In the genomic region with DNA sequence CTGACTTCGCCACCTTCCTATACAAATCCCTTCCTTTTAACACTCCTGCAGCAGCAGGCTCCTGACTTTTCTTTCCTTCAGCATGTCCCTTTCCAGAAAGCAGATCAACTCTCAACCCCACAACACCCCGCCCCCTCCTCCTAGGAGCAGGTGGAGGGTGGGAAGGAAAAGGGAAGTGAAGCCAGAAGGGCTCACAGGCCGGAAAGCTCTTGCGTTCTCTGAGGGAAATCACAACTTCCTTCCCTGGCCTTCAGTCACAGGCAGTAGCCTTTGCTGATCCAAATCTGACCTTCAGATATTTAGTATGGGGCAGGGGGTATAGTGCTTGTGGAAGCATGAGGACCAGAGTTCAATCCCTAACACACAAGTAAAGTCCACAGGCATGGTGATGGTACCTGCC, we compare ENCODE assay signal across 10 mouse cellular contexts. TPM values are rescaled to one million over a fixed set of nuclear protein-coding genes. Genes with fewer than 3 reads are reported as not detected.
DNase-seq lines count a peak whose midpoint lies in the region; ATAC-seq and TF ChIP-seq lines count a peak whose summit lies in the region.
"Had no signal": no experiment of that assay in that cellular context is flagged by ENCODE, and none has a peak within 500 bp of the region (broad histone marks: within the 10 kb centered on the region; RNA-seq: fewer than 3 reads in every experiment).

No protein-coding gene starts in this region.

- H3K27me3 ChIP-seq in forebrain, embryonic 11.5 days (ENCODE audit: control insufficient read depth, insufficient read depth, low read length), result peaks cover 8% of the 10 kb centered on the region; the same call in 1 of the 2 replicates
- H3K27me3 ChIP-seq in forebrain, postnatal 0 days (ENCODE audit: insufficient read depth, low read length), result no peaks in the 10 kb centered on the region
- H3K27me3 ChIP-seq in lung, postnatal 0 days (replicated peaks; ENCODE audit: insufficient read depth, low read length), result no peaks in the 10 kb centered on the region
- no peaks in the 10 kb centered on the region for H3K27me3 ChIP-seq in heart, embryonic 13.5 days (replicated peaks)
- H3K27me3 ChIP-seq in midbrain, embryonic 16.5 days (ENCODE audit: control insufficient read depth, insufficient read depth, low read depth, low read length), result 0 out of 2 replicates have a peak, but pooled peaks cover 4% of the 10 kb centered on the region

- WGBS in forebrain, embryonic 11.5 days, result 72% methylated on average over 4 of the region's 4 CpGs
- 88% methylated on average over 4 of the region's 4 CpGs for WGBS in forebrain, postnatal 0 days
- WGBS in lung, postnatal 0 days, result 43% methylated on average over 4 of the region's 4 CpGs
- 26% methylated on average over 4 of the region's 4 CpGs for WGBS in heart, embryonic 13.5 days
- 59% methylated on average over 4 of the region's 4 CpGs for WGBS in midbrain, embryonic 16.5 days

- H3K9ac ChIP-seq in forebrain, embryonic 11.5 days (ENCODE audit: low read length), result no peak overlapping the region
- no peak overlapping the region for H3K9ac ChIP-seq in forebrain, postnatal 0 days
- H3K9ac ChIP-seq in lung, postnatal 0 days (replicated peaks; ENCODE audit: low read depth), result no peak overlapping the region
- peak overlapping the region; percentile 79 for H3K9ac ChIP-seq in heart, embryonic 13.5 days
- H3K9ac ChIP-seq in midbrain, embryonic 16.5 days (ENCODE audit: low read depth, low read length), result no peak overlapping the region

- no peak for ATAC-seq in forebrain, embryonic 11.5 days (replicated peaks; ENCODE audit: low FRiP score)
- no peak for ATAC-seq in forebrain, postnatal 0 days
- ATAC-seq in lung, postnatal 0 days, result no peak
- no peak for ATAC-seq in heart, embryonic 13.5 days (ENCODE audit: extremely low read depth, insufficient number of reproducible peaks, low FRiP score, low TSS enrichment)
- ATAC-seq in midbrain, embryonic 16.5 days, result no peak

- TF ChIP-seq CTCF in forebrain, postnatal 0 days (IDR thresholded peaks at IDR 0.05; ENCODE audit: low read depth), result no peak
- TF ChIP-seq CTCF in lung, postnatal 0 days (IDR thresholded peaks at IDR 0.05), result no peak

- no peaks in the 10 kb centered on the region; the same call in 1 of the 2 replicates for H3K4me1 ChIP-seq in forebrain, embryonic 11.5 days (replicated peaks; ENCODE audit: control insufficient read depth, insufficient read depth, low read length)
- H3K4me1 ChIP-seq in forebrain, postnatal 0 days (ENCODE audit: insufficient read depth), result 0 out of 2 replicates have a peak, but pooled peaks cover 8% of the 10 kb centered on the region
- peaks cover 15% of the 10 kb centered on the region; the same call in 1 of the 2 replicates for H3K4me1 ChIP-seq in lung, postnatal 0 days (ENCODE audit: insufficient read depth, low read depth, low read length)
- H3K4me1 ChIP-seq in heart, embryonic 13.5 days, result peaks cover 70% of the 10 kb centered on the region
- peaks cover 10% of the 10 kb centered on the region; the same call in 1 of the 2 replicates for H3K4me1 ChIP-seq in midbrain, embryonic 16.5 days (ENCODE audit: control insufficient read depth, insufficient read depth, low read length)

- no peak for DNase-seq in forebrain, embryonic 11.5 days (ENCODE audit: low spot score)
- no peak for DNase-seq in forebrain, postnatal 0 days
- peak; percentile 47 for DNase-seq in lung, postnatal 0 days (ENCODE audit: low spot score)
- no peak for DNase-seq in lung, postnatal 14 days
- DNase-seq in ovary, postnatal 10 days (ENCODE audit: low spot score), result no peak
- no peak for DNase-seq in adrenal gland, postnatal 4 days (ENCODE audit: low spot score in 2 of 2)
- DNase-seq: gastrocnemius, postnatal 14 days had no signal

- no peak for TF ChIP-seq EP300 in lung, postnatal 0 days (IDR thresholded peaks at IDR 0.05)

- H3K36me3 ChIP-seq in forebrain, embryonic 11.5 days (ENCODE audit: control insufficient read depth, insufficient read depth, low read length), result no peaks in the 10 kb centered on the region
- no peaks in the 10 kb centered on the region for H3K36me3 ChIP-seq in forebrain, postnatal 0 days (ENCODE audit: insufficient read depth)
- no peaks in the 10 kb centered on the region for H3K36me3 ChIP-seq in lung, postnatal 0 days (ENCODE audit: insufficient read depth, low read length)
- peaks cover 6% of the 10 kb centered on the region; the same call in 1 of the 2 replicates for H3K36me3 ChIP-seq in heart, embryonic 13.5 days
- no peaks in the 10 kb centered on the region for H3K36me3 ChIP-seq in midbrain, embryonic 16.5 days (ENCODE audit: control insufficient read depth, insufficient read depth, low read length)
- H3K36me3 ChIP-seq: embryonic facial prominence, embryonic 13.5 days had no signal

- H3K9me3 ChIP-seq in forebrain, embryonic 11.5 days (ENCODE audit: control insufficient read depth, low read length), result no peaks in the 10 kb centered on the region
- no peaks in the 10 kb centered on the region for H3K9me3 ChIP-seq in forebrain, postnatal 0 days (ENCODE audit: low read length)
- H3K9me3 ChIP-seq in lung, postnatal 0 days (ENCODE audit: low read length), result no peaks in the 10 kb centered on the region
- H3K9me3 ChIP-seq in heart, embryonic 13.5 days, result no peaks in the 10 kb centered on the region
- no peaks in the 10 kb centered on the region for H3K9me3 ChIP-seq in midbrain, embryonic 16.5 days (replicated peaks; ENCODE audit: control insufficient read depth, low read length, poor library complexity, severe bottlenecking)
- H3K9me3 ChIP-seq: embryonic facial prominence, embryonic 13.5 days had no signal

- H3K27ac ChIP-seq in forebrain, embryonic 11.5 days (ENCODE audit: low read depth, low read length), result 0 out of 2 replicates have a peak overlapping the region, but pooled peaks have one; percentile 15
- H3K27ac ChIP-seq in forebrain, postnatal 0 days (ENCODE audit: low read depth, low read length), result no peak overlapping the region
- no peak overlapping the region for H3K27ac ChIP-seq in lung, postnatal 0 days (ENCODE audit: low read length)
- peak overlapping the region; percentile 91 for H3K27ac ChIP-seq in heart, embryonic 13.5 days (replicated peaks)
- H3K27ac ChIP-seq in midbrain, embryonic 16.5 days (ENCODE audit: low read length), result peak overlapping the region; percentile 10
- H3K27ac ChIP-seq: embryonic facial prominence, embryonic 13.5 days had no signal

- H3K4me3 ChIP-seq in forebrain, embryonic 11.5 days (ENCODE audit: low read depth, low read length), result no peak overlapping the region
- H3K4me3 ChIP-seq in forebrain, postnatal 0 days (ENCODE audit: low read depth, low read length), result no peak overlapping the region
- no peak overlapping the region for H3K4me3 ChIP-seq in lung, postnatal 0 days (ENCODE audit: low read depth, low read length)
- no peak overlapping the region for H3K4me3 ChIP-seq in heart, embryonic 13.5 days
- H3K4me3 ChIP-seq in midbrain, embryonic 16.5 days (ENCODE audit: low read depth, low read length), result no peak overlapping the region

- H3K4me2 ChIP-seq in forebrain, embryonic 11.5 days (ENCODE audit: low read depth, low read length, severe bottlenecking), result no peak overlapping the region
- H3K4me2 ChIP-seq in forebrain, postnatal 0 days (ENCODE audit: low read depth), result no peak overlapping the region
- H3K4me2 ChIP-seq in lung, postnatal 0 days (replicated peaks; ENCODE audit: low read depth, low read length), result no peak overlapping the region
- H3K4me2 ChIP-seq in heart, embryonic 13.5 days, result peak overlapping the region; percentile 72
- no peak overlapping the region for H3K4me2 ChIP-seq in midbrain, embryonic 16.5 days (ENCODE audit: low read length)

RNA-seq across cellular contexts. Expression of a gene that starts 0.9 kb away (rescaled TPM):
- polyA plus RNA-seq in forebrain, embryonic 11.5 days (2014; fragmentation: Nextera tagmentation; extraction: Ambion mirVana), result 0.29 and 0.32 TPM in 2 replicates
- 0.38 and 0.76 TPM in 2 replicates for total RNA-seq in forebrain, postnatal 0 days (2014; rRNA removed)
- polyA plus RNA-seq in forebrain, postnatal 0 days (2015; fragmentation: Nextera tagmentation; extraction: Ambion mirVana), result 0.18 and 0.21 TPM in 2 replicates
- 1.5 TPM in 2 replicates for polyA plus RNA-seq in lung, postnatal 0 days (2015; fragmentation: Nextera tagmentation; extraction: Ambion mirVana)
- 3.1 and 3.6 TPM in 2 replicates for polyA plus RNA-seq in heart, embryonic 13.5 days (2015; fragmentation: Nextera tagmentation; extraction: Ambion mirVana)
- 0.06 and 0.20 TPM in 2 replicates for polyA plus RNA-seq in midbrain, embryonic 16.5 days (2015; fragmentation: Nextera tagmentation; extraction: Ambion mirVana)
- 1 to 10 TPM; 1.6 to 1.8 TPM for total RNA-seq in adrenal gland, postnatal 4 days (2021)

Comparison
In these comparisons a context has a peak if more than half of its experiments do, and no peak if none do; other contexts are left out.
1. H3K27ac ChIP-seq: peak in forebrain, embryonic 11.5 days (single experiment), heart, embryonic 13.5 days (single experiment) and midbrain, embryonic 16.5 days (single experiment); none in forebrain, postnatal 0 days (single experiment) and lung, postnatal 0 days (single experiment).